Mouse (Mus musculus): ENCODE results near the gene Cabp4.

GRCm38 (mm10) chr19:4124432-4124831, 19.4 kb downstream of the Cabp4 start:
- no peak for TF ChIP-seq POLR2A (IDR thresholded peaks at IDR 0.05; ENCODE audit: low read depth, low read length)
- no peak for TF ChIP-seq MAX (IDR thresholded peaks at IDR 0.05; ENCODE audit: low read length)
- no peak for TF ChIP-seq USF1 (IDR thresholded peaks at IDR 0.05; ENCODE audit: low read depth, low read length)
- no peak for TF ChIP-seq MXI1 (IDR thresholded peaks at IDR 0.05; ENCODE audit: low read depth, low read length)
- TF ChIP-seq EP300 (IDR thresholded peaks at IDR 0.05; ENCODE audit: low read length), result no peak
- TF ChIP-seq BHLHE40 (IDR thresholded peaks at IDR 0.05; ENCODE audit: low read depth, low read length), result no peak
- no peak for TF ChIP-seq TBP (conservative IDR thresholded peaks at IDR 0.05; ENCODE audit: low read depth, low read length)
- TF ChIP-seq CTCF (conservative IDR thresholded peaks at IDR 0.05 in 1 of 2, IDR thresholded peaks at IDR 0.05 in 1 of 2; ENCODE audit: low read depth in 2 of 2, low read length in 2 of 2), result no peak
- TF ChIP-seq GABPA (IDR thresholded peaks at IDR 0.05; ENCODE audit: insufficient replicate concordance, low read depth, low read length), result no peak
- no peak for TF ChIP-seq ETS1 (conservative IDR thresholded peaks at IDR 0.05; ENCODE audit: low read depth, low read length)

Data from CH12.LX (cell line).